Mouse (Mus musculus) megakaryocyte-erythroid progenitor cell, adult 5-6 weeks (primary cell): ENCODE measurements around the gene Efcab1. TPM values are rescaled to one million over a fixed set of nuclear protein-coding genes. Genes with fewer than 3 reads are reported as not detected.

Experiments used
- ATAC-seq: replicated peaks from 2 replicates; pipeline ENCODE4 v1.8.0; 2016; ENCODE audit warnings: mild to moderate bottlenecking, inconsistent platforms; ENCODE audit not compliant: severe bottlenecking, poor library complexity, low FRiP score, low TSS enrichment
- total RNA-seq, 2 experiments: library from RNA; stranded (forward) in 1 of 2; stranded (reverse) in 1 of 2; fragments of 200-1000, 215-1000 nt in 1 of 2; fragments of >200 nt in 1 of 2; fragmentation: Nextera tagmentation in 1 of 2; gene quantifications; 2 replicates each; pipeline ENCODE4 v1.2.3; 2014 to 2017

Efcab1 gene
- total RNA-seq, 2 experiments from 2014 or later = not detected

DNA sequence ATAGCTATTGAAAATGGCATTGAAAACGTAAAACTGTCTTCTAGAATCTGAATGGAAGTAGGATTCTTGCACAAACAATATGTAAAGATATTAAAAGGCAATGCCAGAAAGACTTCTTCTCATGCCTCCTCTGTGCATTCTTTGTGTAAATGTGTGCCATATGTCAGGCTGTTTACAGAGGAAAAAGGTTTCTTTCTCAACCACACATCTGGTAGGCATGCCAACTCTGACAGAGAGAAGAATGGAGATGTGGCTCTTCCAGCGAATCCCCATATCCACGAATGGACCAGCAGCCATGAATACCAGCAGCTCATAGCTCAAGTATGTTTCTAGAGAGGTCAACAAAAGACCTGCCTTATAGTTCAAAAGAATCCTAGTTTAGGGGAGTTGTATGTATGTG lies 84.6 kb downstream of the Efcab1 start:
- ATAC-seq = no peak

GRCm38 (mm10) chr16:14992461-14993107 lies 86.2 kb downstream of the Efcab1 start:
- ATAC-seq = no peak

GRCm38 (mm10) chr16:15014724-15015123 lies 108.3 kb downstream of the Efcab1 start:
- ATAC-seq = no peak
